In genomic region chr8:30959436-30960180, GRCm38 (mm10) we compare ENCODE assay signal across 9 mouse cellular contexts.
DNase-seq lines count a peak whose midpoint lies in the region; ATAC-seq and TF ChIP-seq lines count a peak whose summit lies in the region.
"Had no signal": no experiment of that assay in that cellular context is flagged by ENCODE, and none has a peak within 500 bp of the region (broad histone marks: within the 10 kb centered on the region; RNA-seq: fewer than 3 reads in every experiment).

No protein-coding gene starts in this region.

- H3K4me1 ChIP-seq in embryonic fibroblast, embryonic 13.5 days (ENCODE audit: control insufficient read depth, insufficient read depth, low read length), result 0 out of 2 replicates have a peak, but pooled peaks cover 2% of the 10 kb centered on the region
- H3K4me1 ChIP-seq in intestine, embryonic 15.5 days (replicated peaks), result no peaks in the 10 kb centered on the region
- H3K4me1 ChIP-seq in midbrain, postnatal 0 days (ENCODE audit: insufficient read depth, low read length), result no peaks in the 10 kb centered on the region

- TF ChIP-seq POLR2A in embryonic fibroblast, embryonic 13.5 days (IDR thresholded peaks at IDR 0.05; ENCODE audit: low read depth, low read length), result no peak

- H3K4me3 ChIP-seq in left cerebral cortex, adult 2 months, result peak overlapping the region; percentile 34
- H3K4me3 ChIP-seq in embryonic fibroblast, embryonic 13.5 days (ENCODE audit: insufficient read depth, low read length), result 0 out of 2 replicates have a peak overlapping the region, but pooled peaks have one; percentile 2
- H3K4me3 ChIP-seq in intestine, embryonic 15.5 days (replicated peaks), result no peak overlapping the region
- H3K4me3 ChIP-seq in midbrain, postnatal 0 days (ENCODE audit: low read depth, low read length), result peak overlapping the region; percentile 19; the same call in 1 of the 2 replicates

- H3K4me2 ChIP-seq in intestine, embryonic 15.5 days (replicated peaks), result peak overlapping the region; percentile 51
- H3K4me2 ChIP-seq in midbrain, postnatal 0 days (ENCODE audit: low read depth, low read length, poor library complexity, severe bottlenecking), result peak overlapping the region; percentile 54

- H3K36me3 ChIP-seq in intestine, embryonic 15.5 days, result no peaks in the 10 kb centered on the region
- no peaks in the 10 kb centered on the region for H3K36me3 ChIP-seq in midbrain, postnatal 0 days (ENCODE audit: insufficient read depth, low read length)

- no peak for TF ChIP-seq CTCF in left cerebral cortex, adult 2 months (IDR thresholded peaks at IDR 0.05)
- TF ChIP-seq CTCF in embryonic fibroblast, embryonic 13.5 days (IDR thresholded peaks at IDR 0.05; ENCODE audit: borderline replicate concordance, insufficient read depth, low read length), result no peak
- TF ChIP-seq CTCF in midbrain, postnatal 0 days (IDR thresholded peaks at IDR 0.05), result no peak

- no peaks in the 10 kb centered on the region for H3K9me3 ChIP-seq in intestine, embryonic 15.5 days
- no peaks in the 10 kb centered on the region for H3K9me3 ChIP-seq in midbrain, postnatal 0 days (ENCODE audit: low read length)

- ATAC-seq in intestine, embryonic 15.5 days, result no peak
- no peak for ATAC-seq in midbrain, postnatal 0 days (ENCODE audit: low FRiP score)
- no peak for ATAC-seq in granulocyte monocyte progenitor cell, adult 5-6 weeks (replicated peaks; ENCODE audit: poor library complexity, severe bottlenecking)

- H3K9ac ChIP-seq in intestine, embryonic 15.5 days, result no peak overlapping the region
- H3K9ac ChIP-seq in midbrain, postnatal 0 days (replicated peaks; ENCODE audit: low read length, poor library complexity, severe bottlenecking), result peak overlapping the region; percentile 29; the same call in 1 of the 2 replicates

- no peaks in the 10 kb centered on the region for H3K27me3 ChIP-seq in intestine, embryonic 15.5 days (replicated peaks)
- no peaks in the 10 kb centered on the region for H3K27me3 ChIP-seq in midbrain, postnatal 0 days (ENCODE audit: insufficient read depth, low read length)

- intact Hi-C loops in left cerebral cortex, adult 2 months (cut with DNase I), result no loop called here
- intact Hi-C loops in left cerebral cortex, postnatal 4 days (cut with DNase I), result no loop called here

- DNase-seq in left cerebral cortex, adult 2 months (ENCODE audit: extremely low spot score in 1 of 2, low spot score in 2 of 2), result no peak
- DNase-seq in left cerebral cortex, postnatal 4 days, result no peak
- no peak for DNase-seq in midbrain, postnatal 0 days (ENCODE audit: low spot score)
- DNase-seq in left cerebral cortex, adult 8-10 months (ENCODE audit: low spot score in 2 of 2), result no peak
- DNase-seq in left cerebral cortex, adult 11 months (ENCODE audit: low spot score), result no peak
- DNase-seq: cerebellum, postnatal 36 days had no signal

- no peak overlapping the region for H3K27ac ChIP-seq in left cerebral cortex, adult 2 months
- no peak overlapping the region for H3K27ac ChIP-seq in embryonic fibroblast, embryonic 13.5 days (ENCODE audit: insufficient read depth, low read length)
- no peak overlapping the region for H3K27ac ChIP-seq in intestine, embryonic 15.5 days
- no peak overlapping the region for H3K27ac ChIP-seq in midbrain, postnatal 0 days (ENCODE audit: low read depth, low read length)

- WGBS in intestine, embryonic 15.5 days, result 48% methylated on average over 17 of the region's 17 CpGs
- WGBS in midbrain, postnatal 0 days, result 50% methylated on average over 17 of the region's 17 CpGs
